Mouse (Mus musculus): Measurements from ENCODE around the gene Ccdc184. TPM values are rescaled to one million over a fixed set of nuclear protein-coding genes. Genes with fewer than 3 reads are reported as not detected.

Ccdc184 gene
- polyA plus RNA-seq, 1 experiment from 2014 or later = 15.9 TPM

DNA sequence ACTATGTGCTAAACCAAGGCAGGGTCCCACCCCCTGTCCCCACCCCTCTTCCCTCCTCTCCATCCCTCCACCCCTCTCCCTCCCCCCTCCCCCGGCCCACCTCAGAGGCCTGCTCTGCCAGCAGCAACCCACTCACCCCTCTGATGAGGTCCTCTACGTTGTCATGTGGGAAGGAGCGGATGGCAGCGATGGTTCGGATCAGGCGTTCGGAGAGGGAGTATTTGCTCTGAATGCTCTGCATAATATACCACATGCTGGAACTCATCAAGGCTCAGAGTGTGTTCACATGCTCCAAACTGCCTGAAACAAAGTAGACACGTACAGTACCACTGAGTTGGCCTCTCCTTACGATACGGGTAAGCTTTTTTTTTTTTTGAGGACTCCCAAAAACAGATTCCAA, 24.4 kb upstream of the Ccdc184 start:
- Histone ChIP-seq H3K27me3 (no peaks in the 10 kb centered on the region), H3K9ac (no peak overlapping the region), H3K4me2 (no peak overlapping the region), H3K36me3 (replicated peaks) (peaks cover 37% of the 10 kb centered on the region), H3K9me3 (no peaks in the 10 kb centered on the region), H3K4me1 (peaks cover 14% of the 10 kb centered on the region), H3K27ac (no peak overlapping the region), H3K4me3 (replicated peaks) (no peak overlapping the region)
- no peak for ATAC-seq (ENCODE audit: low FRiP score)
- 84% methylated on average over 10 of the region's 10 CpGs for WGBS

DNA sequence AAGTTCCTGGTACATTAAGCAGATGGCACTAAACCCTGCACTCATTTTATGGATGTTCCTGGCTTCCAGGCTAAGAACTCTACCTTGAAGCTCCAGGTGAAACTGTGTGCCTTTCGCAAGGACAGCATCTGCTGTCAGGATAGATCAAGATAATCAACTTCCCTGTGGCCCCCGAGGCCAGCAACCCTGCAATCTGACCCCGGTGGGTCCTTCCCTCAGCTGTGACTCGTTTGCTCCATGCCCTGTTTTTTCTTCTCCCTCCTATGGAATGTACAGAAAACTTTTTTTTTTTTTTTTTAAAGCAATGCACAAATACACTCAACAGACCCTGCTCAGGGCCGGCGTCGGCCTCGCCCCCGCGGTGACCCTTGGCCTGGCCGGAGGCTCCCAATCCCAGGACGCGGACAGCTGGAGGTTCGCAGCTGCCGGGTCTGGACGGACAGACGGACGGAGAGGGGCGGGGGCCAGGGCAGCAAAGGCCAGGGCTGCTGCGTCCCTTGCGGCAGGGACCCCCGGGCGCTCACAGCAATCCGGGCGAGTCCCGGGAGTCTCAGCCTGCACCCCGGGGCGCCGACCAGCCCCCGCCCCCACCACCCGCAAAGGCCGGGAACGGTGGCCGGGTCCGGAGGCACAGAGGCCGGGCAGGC, 22.0 kb upstream of the Ccdc184 start:
- Histone ChIP-seq H3K9me3 (no peaks in the 10 kb centered on the region), H3K9ac (peak overlapping the region; percentile 93), H3K27me3 (no peaks in the 10 kb centered on the region), H3K4me1 (peaks cover 14% of the 10 kb centered on the region), H3K4me2 (peak overlapping the region; percentile 88), H3K4me3 (replicated peaks) (peak overlapping the region; percentile 85), H3K36me3 (replicated peaks) (peaks cover 22% of the 10 kb centered on the region), H3K27ac (no peak overlapping the region)
- no peak; the same call in none of the 2 replicates for ATAC-seq (ENCODE audit: low FRiP score)
- 2% methylated on average over 29 of the region's 36 CpGs for WGBS

DNA sequence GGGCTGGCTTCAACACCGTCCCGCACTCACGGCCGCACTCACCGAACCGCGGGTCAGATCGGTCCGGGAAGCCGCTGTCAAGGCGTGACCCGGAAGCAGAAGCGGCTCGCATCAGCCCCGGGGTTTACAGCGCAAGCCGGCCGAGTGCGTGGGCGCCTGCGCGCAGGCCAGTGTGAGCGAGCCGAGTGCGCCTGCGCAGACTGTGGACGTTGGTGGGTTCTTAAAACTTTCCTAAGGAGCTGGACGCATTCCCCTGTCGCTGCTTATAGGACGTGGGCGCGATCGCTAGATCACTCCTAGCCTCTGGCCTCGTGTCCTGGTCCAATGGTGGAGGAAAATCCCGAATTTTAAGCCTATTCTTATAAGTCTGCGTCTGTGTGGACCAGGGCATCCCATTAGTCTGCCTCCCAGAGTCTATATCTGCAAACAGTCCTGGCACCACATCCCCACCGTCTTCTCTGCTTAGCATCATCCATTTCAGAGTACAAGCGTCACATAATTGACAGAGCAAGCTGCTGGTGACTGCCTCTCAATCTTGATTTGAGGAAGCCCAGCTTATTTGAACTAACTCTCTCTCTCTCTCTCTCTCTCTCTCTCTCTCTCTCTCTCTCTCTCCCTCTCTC, 21.3 kb upstream of the Ccdc184 start:
- ATAC-seq (ENCODE audit: low FRiP score) = peak; percentile 98

DNA sequence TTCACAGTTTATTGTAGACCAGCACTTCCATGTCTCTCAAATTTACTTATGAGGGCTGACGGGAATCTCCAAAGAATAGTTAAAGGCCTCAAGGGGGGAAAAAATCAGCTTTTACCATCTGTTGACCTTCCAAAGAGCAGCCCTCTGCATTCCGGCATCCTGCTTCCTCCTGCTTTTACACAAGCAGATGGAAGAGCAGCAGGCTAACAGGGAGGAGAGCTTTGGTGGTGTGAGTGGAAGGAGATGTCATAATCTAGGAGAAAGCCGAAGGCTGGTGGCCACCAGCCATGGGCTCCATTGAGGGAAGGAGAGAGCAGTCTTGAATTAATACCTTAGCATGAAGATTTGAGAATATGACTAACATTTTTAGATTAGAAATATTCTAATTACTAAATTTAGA, 18.6 kb upstream of the Ccdc184 start:
- Histone ChIP-seq H3K27ac (no peak overlapping the region), H3K27me3 (no peaks in the 10 kb centered on the region), H3K9me3 (no peaks in the 10 kb centered on the region), H3K36me3 (replicated peaks) (no peaks in the 10 kb centered on the region), H3K4me2 (no peak overlapping the region), H3K4me3 (replicated peaks) (no peak overlapping the region), H3K9ac (no peak overlapping the region), H3K4me1 (peaks cover 17% of the 10 kb centered on the region)
- WGBS = 84% methylated on average over 3 of the region's 3 CpGs
- no peak for ATAC-seq (ENCODE audit: low FRiP score)

More for the DNA sequence above, 21.3 kb upstream of the Ccdc184 start:
- peak overlapping the region; percentile 54 for H3K27ac ChIP-seq
- peaks cover 17% of the 10 kb centered on the region for H3K36me3 ChIP-seq (replicated peaks)
- H3K9ac ChIP-seq = peak overlapping the region; percentile 93
- H3K9me3 ChIP-seq = no peaks in the 10 kb centered on the region
- H3K4me3 ChIP-seq (replicated peaks) = peak overlapping the region; percentile 85
- H3K27me3 ChIP-seq = no peaks in the 10 kb centered on the region
- WGBS = under 1% methylated on average over 38 of the region's 38 CpGs
- peak overlapping the region; percentile 88 for H3K4me2 ChIP-seq
- H3K4me1 ChIP-seq = peaks cover 14% of the 10 kb centered on the region

DNA sequence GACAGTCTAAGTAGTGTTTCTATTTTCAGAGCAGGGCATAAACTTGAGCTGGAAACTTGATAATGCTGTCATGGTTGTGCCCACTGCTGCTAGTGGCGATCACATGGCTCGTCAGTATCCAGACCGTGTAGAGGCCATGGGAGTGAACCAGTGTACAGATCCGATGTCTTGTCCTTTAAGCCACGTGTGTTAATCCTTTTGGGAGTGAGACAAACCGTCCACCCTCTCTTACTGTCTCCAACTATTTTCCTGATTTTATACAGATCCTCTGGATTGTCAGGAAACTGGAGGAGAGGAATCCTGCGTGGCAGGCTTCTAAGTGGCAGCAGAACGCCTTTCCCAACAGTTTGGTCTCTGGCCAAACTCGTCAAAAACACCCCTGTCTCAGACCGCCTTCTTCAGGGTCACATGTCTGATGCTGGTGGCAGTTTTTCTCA, 17.8 kb upstream of the Ccdc184 start:
- no peaks in the 10 kb centered on the region for H3K27me3 ChIP-seq
- no peak overlapping the region for H3K27ac ChIP-seq
- no peak overlapping the region for H3K4me2 ChIP-seq
- ATAC-seq (ENCODE audit: low FRiP score) = no peak
- peaks cover 17% of the 10 kb centered on the region for H3K4me1 ChIP-seq
- WGBS = 79% methylated on average over 10 of the region's 10 CpGs
- H3K9ac ChIP-seq = no peak overlapping the region
- H3K9me3 ChIP-seq = no peaks in the 10 kb centered on the region
- H3K4me3 ChIP-seq (replicated peaks) = no peak overlapping the region
- no peaks in the 10 kb centered on the region for H3K36me3 ChIP-seq (replicated peaks)

DNA sequence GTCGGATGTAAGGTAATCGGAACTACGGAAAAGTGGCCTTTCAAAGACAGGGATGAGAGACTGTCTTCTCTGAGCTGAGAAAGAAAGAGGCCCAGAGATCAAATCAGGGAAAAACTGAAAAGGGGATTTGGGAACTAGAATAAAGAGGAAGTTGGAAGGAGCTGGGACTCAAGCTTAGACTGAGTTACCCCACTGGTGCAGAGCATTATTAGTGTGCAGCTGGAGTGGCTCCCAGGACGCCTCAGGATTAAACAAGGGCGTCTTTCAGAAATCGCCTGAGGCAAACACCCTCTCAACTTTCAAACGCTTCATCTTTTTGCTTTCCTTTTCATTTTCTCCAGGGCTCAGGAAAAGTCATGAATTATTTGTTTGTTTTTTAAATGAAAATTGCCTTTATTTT, 14.0 kb upstream of the Ccdc184 start:
- H3K9ac ChIP-seq = no peak overlapping the region
- no peaks in the 10 kb centered on the region for H3K27me3 ChIP-seq
- 65% methylated on average over 7 of the region's 7 CpGs for WGBS
- H3K4me3 ChIP-seq (replicated peaks) = no peak overlapping the region
- H3K4me1 ChIP-seq = peaks cover 3% of the 10 kb centered on the region; the same call in 1 of the 2 replicates
- ATAC-seq (ENCODE audit: low FRiP score) = no peak
- no peaks in the 10 kb centered on the region for H3K36me3 ChIP-seq (replicated peaks)
- no peak overlapping the region for H3K4me2 ChIP-seq
- H3K9me3 ChIP-seq = no peaks in the 10 kb centered on the region
- peak overlapping the region; percentile 46; the same call in 1 of the 2 replicates for H3K27ac ChIP-seq

DNA sequence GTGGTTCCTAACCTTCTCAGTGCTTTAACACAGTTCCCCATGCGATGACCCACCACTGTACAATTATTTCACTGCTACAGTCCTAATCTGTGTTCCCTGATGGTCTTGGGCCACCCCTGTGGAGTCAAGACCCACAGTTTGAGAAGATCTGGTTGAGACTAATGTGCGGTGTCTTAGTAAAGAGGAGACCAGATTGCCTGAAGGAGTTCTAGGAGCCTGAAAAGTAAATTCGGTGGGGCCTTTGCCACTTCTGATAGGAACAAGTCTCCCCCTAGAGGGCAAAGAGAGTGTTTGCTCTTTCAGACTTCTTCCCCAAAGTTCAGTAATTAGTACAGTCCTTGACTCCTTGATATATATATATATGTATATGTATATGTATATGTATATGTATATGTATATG, 13.3 kb upstream of the Ccdc184 start:
- no peak overlapping the region for H3K27ac ChIP-seq
- WGBS = 27% methylated on average over 3 of the region's 3 CpGs
- no peak overlapping the region for H3K4me2 ChIP-seq
- H3K27me3 ChIP-seq = no peaks in the 10 kb centered on the region
- H3K9ac ChIP-seq = no peak overlapping the region
- H3K4me3 ChIP-seq (replicated peaks) = no peak overlapping the region
- no peak for ATAC-seq (ENCODE audit: low FRiP score)
- H3K9me3 ChIP-seq = no peaks in the 10 kb centered on the region
- H3K36me3 ChIP-seq (replicated peaks) = no peaks in the 10 kb centered on the region
- H3K4me1 ChIP-seq = peaks cover 3% of the 10 kb centered on the region; the same call in 1 of the 2 replicates

DNA sequence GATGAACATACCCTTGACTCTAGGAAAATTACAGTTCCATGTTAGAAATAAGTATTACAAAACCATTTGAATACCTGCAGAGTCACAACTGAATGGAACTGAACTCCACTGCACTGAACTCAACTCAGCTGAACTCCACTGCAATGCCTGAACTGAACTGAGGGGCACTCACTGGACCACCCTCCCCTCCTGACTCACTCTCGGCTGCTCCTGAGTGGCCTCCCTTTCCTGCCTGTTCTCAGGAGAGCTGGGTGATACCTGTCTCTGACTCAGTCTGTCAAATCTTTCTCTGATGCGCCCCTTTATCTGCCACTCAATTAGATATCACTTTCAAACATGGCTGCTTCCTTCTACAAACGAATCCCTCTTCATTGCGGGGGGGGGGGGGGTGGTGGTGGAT, 12.8 kb upstream of the Ccdc184 start:
- no peaks in the 10 kb centered on the region for H3K36me3 ChIP-seq (replicated peaks)
- H3K27me3 ChIP-seq = no peaks in the 10 kb centered on the region
- no peak for ATAC-seq (ENCODE audit: low FRiP score)
- no peaks in the 10 kb centered on the region for H3K9me3 ChIP-seq
- no peak overlapping the region for H3K27ac ChIP-seq
- H3K4me2 ChIP-seq = no peak overlapping the region
- peaks cover 3% of the 10 kb centered on the region; the same call in 1 of the 2 replicates for H3K4me1 ChIP-seq
- 65% methylated on average over 4 of the region's 4 CpGs for WGBS
- no peak overlapping the region for H3K4me3 ChIP-seq (replicated peaks)
- H3K9ac ChIP-seq = no peak overlapping the region

DNA sequence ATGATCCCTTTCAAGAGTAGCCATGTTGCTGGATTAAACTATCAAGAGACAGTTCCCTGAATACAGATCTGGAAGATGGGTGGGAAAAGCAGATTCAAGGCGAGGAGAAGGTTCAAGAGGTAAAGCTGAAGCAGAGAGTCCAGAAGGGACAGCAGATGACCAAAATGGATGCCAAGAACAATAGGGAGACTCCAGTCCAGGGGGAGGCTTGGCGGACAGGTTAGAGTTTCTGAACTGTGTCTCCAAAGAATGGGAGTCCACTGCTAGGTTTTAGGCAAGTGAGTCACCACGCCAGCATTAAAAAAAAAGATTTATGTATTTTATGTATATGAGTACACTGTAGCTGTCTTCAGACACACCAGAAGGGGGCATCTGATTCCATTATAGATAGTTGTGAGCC, 12.3 kb upstream of the Ccdc184 start:
- ATAC-seq (ENCODE audit: low FRiP score) = no peak
- WGBS = 81% methylated on average over 3 of the region's 3 CpGs

DNA sequence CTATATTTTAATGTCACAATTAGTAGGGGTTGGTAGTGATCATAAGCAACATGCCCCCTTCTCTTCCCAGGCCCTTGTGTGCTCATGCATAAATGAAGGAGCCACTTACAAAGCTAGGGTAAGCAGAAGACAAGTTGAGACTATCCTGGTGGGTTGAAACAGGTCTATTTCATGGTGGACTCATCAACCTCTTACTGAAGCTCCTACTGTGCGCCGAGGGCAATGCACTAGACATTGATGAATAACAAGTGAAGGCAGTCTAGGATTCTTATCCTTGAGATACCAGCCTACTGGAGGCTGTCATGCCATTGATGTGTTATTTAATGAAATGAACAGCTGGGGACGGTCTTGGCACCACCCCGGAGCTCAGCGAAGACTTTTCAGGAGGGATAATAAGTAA, 11.7 kb upstream of the Ccdc184 start:
- Histone ChIP-seq H3K4me1 (peaks cover 3% of the 10 kb centered on the region; the same call in 1 of the 2 replicates), H3K9me3 (no peaks in the 10 kb centered on the region), H3K27me3 (no peaks in the 10 kb centered on the region), H3K4me3 (replicated peaks) (no peak overlapping the region), H3K36me3 (replicated peaks) (no peaks in the 10 kb centered on the region), H3K4me2 (no peak overlapping the region), H3K27ac (no peak overlapping the region), H3K9ac (no peak overlapping the region)
- WGBS = 88% methylated on average over 5 of the region's 5 CpGs
- no peak for ATAC-seq (ENCODE audit: low FRiP score)

More for the DNA sequence above, 12.3 kb upstream of the Ccdc184 start:
- Histone ChIP-seq H3K4me1 (peaks cover 3% of the 10 kb centered on the region; the same call in 1 of the 2 replicates), H3K27ac (no peak overlapping the region), H3K36me3 (replicated peaks) (no peaks in the 10 kb centered on the region), H3K4me3 (replicated peaks) (no peak overlapping the region), H3K9ac (no peak overlapping the region), H3K4me2 (no peak overlapping the region), H3K27me3 (no peaks in the 10 kb centered on the region), H3K9me3 (no peaks in the 10 kb centered on the region)

DNA sequence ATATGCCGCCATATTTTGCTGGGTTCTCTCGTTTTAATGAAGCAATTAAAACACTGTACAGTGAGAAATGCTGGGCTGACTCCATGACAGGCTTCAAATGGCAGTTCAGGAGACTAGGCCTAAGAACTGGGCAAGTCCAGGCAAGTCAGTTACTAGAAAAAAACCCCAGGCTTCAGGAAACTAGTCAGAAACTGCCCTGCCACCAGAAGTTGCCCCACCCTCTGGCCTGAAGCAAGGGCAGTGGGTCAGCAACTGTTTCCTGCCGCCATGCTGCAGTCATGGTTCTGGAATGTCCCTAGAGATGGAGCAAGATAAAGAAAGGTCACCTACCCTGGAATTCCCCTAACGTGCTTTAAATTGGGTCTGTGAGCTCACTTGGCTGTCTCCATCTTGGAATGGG, 11.0 kb upstream of the Ccdc184 start:
- Histone ChIP-seq H3K4me2 (no peak overlapping the region), H3K27me3 (no peaks in the 10 kb centered on the region), H3K4me3 (replicated peaks) (no peak overlapping the region), H3K9me3 (no peaks in the 10 kb centered on the region), H3K36me3 (replicated peaks) (no peaks in the 10 kb centered on the region), H3K4me1 (peaks cover 5% of the 10 kb centered on the region; the same call in 1 of the 2 replicates), H3K9ac (no peak overlapping the region), H3K27ac (no peak overlapping the region)
- ATAC-seq (ENCODE audit: low FRiP score) = no peak
- 84% methylated on average over 4 of the region's 4 CpGs for WGBS

DNA sequence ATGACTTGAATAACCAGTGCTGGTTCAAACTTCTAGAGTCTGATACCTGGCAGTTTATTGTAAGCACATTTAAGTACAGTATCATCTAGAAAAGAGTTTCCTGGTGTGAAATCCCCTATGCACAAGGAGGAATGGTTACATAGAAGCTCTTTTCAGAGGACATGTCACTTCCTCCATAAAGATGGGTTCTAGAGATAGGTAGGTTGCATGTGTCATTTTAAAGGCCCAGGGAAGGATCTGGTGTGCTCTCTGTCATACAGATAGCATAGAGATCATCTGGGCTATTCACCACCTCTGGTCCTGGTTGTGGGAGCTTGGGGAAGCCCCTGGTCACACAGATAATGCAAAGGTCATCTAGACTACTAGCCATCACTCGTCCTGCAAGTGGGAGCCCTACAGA, 9.7 kb upstream of the Ccdc184 start:
- peaks cover 5% of the 10 kb centered on the region; the same call in 1 of the 2 replicates for H3K4me1 ChIP-seq
- H3K9ac ChIP-seq = no peak overlapping the region
- H3K4me3 ChIP-seq (replicated peaks) = no peak overlapping the region
- no peaks in the 10 kb centered on the region for H3K36me3 ChIP-seq (replicated peaks)
- H3K27me3 ChIP-seq = no peaks in the 10 kb centered on the region
- no peaks in the 10 kb centered on the region for H3K9me3 ChIP-seq
- H3K27ac ChIP-seq = no peak overlapping the region
- ATAC-seq (ENCODE audit: low FRiP score) = no peak
- WGBS = 94% methylated on average over 1 of the region's 1 CpGs
- H3K4me2 ChIP-seq = no peak overlapping the region

Measured in forebrain, embryonic 12.5 days (tissue).